Mouse (Mus musculus): ENCODE results near the gene Rab15.

DNA sequence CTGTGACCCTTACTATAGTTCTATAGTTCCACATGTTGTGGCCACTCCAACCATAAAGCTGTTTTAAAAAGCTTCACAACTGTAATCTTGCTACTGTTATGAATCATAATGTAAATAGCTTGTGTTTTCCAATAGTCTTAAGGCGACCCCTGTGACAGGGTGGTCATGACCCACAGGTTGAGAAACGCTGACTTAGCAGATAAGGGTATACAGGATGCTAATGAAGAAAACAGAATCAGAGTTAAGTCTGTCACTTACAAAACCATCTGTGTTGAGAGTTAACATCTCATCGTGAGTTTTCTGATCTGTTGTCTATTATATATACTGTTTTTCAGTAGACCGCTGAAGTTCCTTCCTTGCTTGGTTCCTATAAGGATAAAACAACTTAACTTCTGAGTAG, 16.6 kb upstream of the Rab15 start:
- no peak for TF ChIP-seq CTCF (IDR thresholded peaks at IDR 0.05; ENCODE audit: low read depth)
- no peak for TF ChIP-seq EP300 (IDR thresholded peaks at IDR 0.05; ENCODE audit: low read depth)

All from liver, postnatal 0 days (tissue).